Mouse (Mus musculus) right cerebral cortex, postnatal 10 days (tissue): ENCODE data around the gene Csnk2a1.
"Not testable (repeated sequence)": the region's sequence is repeated elsewhere in the genome, so short reads cannot be mapped to it uniquely, and the experiment has no call there.

Experiments used
- DNase-seq, 2 experiments: peaks; one replicate each; pipeline ENCODE4 v3.0.0; 2021; ENCODE audit warnings: low spot score in 2 of 2

Csnk2a1 gene

GRCm38 (mm10) chr2:152237926-152238325, 11.3 kb downstream of the Csnk2a1 start:
- no peak for DNase-seq

DNA sequence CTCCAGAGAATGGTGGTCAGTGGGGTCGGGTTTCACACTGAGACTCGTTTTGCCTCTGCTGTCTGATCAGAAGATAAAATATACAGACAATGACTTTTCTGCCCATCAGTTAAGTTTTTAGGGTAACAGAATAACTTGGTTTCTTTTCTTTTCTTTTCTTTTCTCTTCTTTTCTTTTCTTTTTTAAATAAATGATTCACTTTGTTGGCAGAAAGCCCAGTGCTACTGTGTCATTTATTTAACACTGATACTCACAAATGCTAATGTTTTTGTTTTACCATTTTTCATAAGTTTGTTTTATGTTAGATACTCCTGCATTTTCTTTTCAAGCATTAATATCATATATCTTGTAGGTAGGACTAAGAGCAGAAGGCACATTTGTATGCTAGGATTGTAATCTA, 13.9 kb downstream of the Csnk2a1 start:
- no peak for DNase-seq

DNA sequence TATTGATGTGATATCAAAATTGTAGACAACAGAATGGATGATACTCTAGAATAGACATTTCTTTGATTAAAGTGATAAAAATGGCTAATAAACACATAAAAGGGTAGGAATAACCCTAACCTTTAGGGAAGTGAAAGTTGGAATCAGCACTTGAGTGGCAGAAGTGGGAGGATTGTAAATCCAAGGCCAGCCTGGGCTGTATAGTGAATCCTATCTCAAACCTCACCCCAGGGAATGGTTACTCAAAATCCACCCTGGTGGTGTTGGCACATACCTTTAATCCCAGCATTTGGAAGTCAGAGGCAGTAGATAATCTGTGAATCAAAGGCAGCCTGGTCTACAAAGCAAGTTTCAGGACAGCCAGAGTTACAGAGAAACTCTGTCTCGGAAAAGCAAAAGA, 20.6 kb downstream of the Csnk2a1 start:
- no peak for DNase-seq

DNA sequence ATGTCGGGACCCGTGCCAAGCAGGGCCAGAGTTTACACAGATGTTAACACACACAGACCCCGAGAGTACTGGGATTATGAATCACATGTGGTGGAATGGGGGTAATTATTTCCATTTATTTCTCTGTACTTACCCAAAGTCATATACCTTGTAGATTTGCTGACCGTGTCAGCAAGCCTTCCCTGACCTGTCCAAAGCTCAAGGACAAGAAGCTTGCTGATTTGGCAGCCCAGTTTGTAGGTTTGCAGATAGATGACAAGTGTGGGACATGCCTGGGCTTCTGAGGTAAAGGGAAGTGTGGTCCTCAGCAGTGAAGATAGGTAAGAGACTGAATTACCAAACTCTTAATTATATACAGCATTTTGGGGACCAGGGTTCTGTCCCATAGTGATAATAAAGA, 23.9 kb downstream of the Csnk2a1 start:
- no peak for DNase-seq

GRCm38 (mm10) chr2:152259739-152260138, 33.1 kb downstream of the Csnk2a1 start:
- DNase-seq = no peak

- no peak for DNase-seq
Measured at GRCm38 (mm10) chr2:152273639-152274038, 47.0 kb downstream of the Csnk2a1 start.

DNA sequence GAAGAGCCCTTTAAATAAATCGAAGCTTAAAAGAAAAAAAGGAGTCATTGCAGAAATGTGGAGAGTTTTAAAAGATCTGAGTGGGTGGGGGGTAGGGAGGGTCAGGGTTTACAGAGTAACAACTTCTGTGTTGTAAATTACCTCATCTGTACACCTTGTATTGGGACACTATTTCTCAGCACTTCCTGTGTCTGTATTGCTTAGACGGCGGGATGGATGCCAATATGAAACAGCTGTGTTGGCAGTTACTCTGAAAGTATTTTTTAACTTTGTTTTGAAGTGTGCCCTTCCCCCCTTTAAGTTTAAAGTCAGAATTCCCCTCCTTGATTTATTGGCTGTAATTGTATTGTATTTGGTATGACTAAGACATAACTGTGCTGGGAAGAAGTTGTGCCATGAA, 54.8 kb downstream of the Csnk2a1 start:
- DNase-seq = no peak

DNA sequence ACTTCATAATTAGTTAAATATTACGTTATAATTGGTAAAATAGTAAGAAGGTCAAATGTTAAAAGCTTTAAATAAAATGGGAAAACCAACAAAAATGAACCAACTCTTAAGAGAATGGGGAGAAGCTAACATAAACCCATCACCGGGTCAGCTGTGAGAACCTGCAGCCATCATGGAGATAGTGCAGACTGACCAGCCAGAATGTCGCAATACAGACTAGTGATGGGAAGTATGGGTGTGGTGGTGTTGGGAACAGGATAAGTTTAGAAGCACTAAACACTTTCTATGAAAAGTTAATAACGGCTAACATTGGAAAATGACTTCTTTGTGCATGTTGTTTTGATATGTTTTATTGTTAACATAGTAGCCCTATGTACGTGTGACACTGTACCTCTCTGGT, 60.9 kb downstream of the Csnk2a1 start:
- DNase-seq = no peak

DNA sequence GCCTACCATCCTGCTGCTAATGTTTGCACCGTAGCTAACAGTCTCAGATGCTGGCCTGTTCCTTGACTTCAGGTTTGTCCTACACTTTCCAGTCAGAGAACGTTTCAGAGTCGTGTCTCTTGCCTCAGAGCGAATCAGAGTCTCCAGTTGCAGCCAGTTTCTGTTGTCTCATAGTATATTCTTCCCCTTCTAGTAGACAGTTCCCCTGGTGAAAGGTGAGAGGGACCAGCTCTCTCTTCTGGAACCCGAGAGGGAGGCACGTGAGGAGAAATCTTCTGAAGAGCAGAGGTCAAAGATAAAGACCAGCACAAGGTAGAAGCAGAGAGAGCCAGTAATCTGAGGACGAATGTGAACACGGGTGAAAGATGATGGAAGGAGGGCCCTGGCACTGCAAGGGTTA, 61.4 kb downstream of the Csnk2a1 start:
- DNase-seq = no peak

GRCm38 (mm10) chr2:152289623-152290022, 63.0 kb downstream of the Csnk2a1 start:
- not testable (repeated sequence) for DNase-seq

DNA sequence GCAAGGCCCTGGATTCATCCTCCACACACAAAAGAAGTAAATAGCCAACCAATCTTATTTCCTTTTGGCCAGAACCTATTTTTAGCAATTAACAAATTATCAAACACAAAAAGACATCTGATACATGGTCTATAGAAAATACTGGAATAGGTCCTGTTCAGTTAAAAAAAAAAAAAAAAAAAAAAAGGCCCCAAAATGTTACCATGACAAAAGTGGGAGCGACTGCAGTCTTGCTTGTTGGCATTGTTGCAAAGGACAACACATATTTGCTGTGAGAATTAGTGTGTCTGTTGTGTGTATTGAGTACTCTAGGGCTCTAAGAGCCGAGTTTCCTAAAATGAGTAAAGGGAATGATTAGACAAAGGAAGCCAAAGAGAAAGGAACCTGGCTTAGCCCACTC, 65.8 kb downstream of the Csnk2a1 start:
- DNase-seq = no peak

GRCm38 (mm10) chr2:152293179-152293726, 66.6 kb downstream of the Csnk2a1 start:
- DNase-seq = peak in 1 of 2 experiments; percentile 44

GRCm38 (mm10) chr2:152293727-152294475, 67.3 kb downstream of the Csnk2a1 start, which contains the start of gene Tbc1d20:
Tbc1d20 (plus strand) TSS chr2:152293828.
- peak; percentile 93 to 94 for DNase-seq

GRCm38 (mm10) chr2:152294541-152294940, 67.9 kb downstream of the Csnk2a1 start:
- no peak for DNase-seq

DNA sequence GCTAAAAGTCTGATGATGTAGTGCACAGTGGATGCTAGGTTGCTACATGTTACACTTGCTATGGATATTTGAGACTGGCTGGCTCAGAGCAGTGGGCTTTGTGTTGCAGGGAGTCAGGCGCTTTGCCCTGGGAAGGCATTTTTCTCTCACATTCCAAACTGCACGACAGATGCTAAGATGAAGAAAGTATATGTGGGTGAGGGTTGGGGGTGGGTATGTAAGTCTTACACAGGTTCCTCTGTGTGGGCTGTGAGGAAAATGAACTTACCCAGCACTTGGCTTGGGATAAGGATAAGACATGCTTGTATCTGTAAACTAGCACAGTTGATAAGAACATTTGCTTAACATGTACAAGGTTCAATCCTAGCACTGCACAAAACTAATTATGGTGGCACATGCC, 76.2 kb downstream of the Csnk2a1 start:
- no peak for DNase-seq

GRCm38 (mm10) chr2:152303781-152304180, 77.1 kb downstream of the Csnk2a1 start:
- DNase-seq = no peak

GRCm38 (mm10) chr2:152305480-152305879, 78.8 kb downstream of the Csnk2a1 start:
- DNase-seq = no peak

GRCm38 (mm10) chr2:152307186-152307585, 80.5 kb downstream of the Csnk2a1 start:
- no peak for DNase-seq

DNA sequence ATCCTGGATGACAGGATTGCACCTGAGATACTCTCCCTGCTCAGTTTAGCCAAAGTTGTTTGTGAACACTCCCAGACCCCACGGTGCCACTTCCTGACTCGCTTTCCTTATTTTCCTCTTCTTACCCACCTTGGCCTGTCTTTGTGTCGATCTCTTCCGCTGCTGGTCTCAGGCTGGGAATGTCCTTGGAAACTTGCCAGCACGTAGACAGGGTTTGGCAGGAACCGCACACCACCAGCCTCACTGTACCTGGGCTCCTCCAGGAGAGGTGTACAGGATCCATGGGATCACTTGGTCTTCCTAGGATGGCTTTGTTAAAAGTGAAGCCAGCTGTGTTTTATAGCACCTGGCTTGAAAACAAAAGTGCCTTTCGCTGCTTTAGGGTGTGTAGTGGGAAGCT, 86.4 kb downstream of the Csnk2a1 start:
- DNase-seq = no peak

DNA sequence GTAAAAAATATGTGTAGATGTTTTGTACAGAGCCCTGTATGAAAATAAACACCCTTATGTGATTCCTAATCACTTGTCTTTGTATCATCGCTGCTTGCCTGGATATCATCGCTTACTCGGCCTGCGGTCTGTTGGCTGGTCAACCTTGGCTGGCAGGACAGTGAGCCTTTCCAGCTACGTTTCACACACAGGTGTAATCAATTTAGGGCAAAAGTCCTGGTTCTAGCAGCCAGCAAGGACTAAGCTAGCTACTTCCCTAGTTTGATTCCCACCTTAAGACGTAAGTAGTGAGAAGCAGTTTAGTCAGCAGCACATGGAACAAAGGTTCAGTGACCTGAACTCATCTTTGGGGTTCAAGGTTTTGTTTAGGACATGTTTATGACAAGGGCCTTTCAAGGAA, 87.3 kb downstream of the Csnk2a1 start:
- no peak for DNase-seq

GRCm38 (mm10) chr2:152317054-152317453, 90.4 kb downstream of the Csnk2a1 start:
- DNase-seq = no peak

DNA sequence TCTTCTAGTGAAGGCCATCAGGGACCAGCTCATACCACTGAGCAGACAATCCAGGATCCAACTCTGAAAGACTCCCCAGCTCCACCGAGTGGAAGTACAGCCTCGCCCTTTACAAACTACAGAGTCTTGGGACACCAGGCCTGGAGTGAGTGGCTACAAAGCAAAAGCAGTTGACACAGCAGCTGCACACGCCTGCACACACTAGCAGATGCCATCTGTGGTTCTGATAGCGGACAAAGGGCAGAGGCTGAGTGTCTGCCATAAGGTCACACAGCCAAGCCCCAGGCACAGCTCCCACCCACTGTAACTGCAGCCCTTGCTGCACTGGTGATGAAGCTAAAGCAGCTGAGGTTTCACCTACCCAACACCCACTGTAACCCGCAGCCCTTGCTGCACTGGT, 94.9 kb downstream of the Csnk2a1 start:
- no peak for DNase-seq

DNA sequence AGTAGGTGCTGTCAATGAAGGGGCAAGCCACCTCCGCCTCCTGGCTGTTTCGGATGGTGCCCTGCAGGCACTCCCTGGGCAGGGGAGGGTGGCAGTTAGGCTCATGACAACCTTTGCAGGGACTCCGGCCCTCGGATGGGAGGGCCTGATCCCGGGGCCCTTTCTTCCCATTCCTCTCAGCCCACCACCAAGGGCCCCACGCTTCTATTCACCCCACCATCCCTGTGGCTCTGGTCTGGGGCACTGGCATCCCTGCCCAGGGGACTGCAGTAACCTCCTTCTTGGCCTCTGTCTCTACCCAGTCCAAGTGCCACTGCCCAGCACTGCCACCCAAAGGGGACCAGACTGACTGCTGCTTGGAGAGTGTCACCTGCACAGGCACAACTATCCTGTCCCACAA, 95.6 kb downstream of the Csnk2a1 start:
- DNase-seq = no peak

DNA sequence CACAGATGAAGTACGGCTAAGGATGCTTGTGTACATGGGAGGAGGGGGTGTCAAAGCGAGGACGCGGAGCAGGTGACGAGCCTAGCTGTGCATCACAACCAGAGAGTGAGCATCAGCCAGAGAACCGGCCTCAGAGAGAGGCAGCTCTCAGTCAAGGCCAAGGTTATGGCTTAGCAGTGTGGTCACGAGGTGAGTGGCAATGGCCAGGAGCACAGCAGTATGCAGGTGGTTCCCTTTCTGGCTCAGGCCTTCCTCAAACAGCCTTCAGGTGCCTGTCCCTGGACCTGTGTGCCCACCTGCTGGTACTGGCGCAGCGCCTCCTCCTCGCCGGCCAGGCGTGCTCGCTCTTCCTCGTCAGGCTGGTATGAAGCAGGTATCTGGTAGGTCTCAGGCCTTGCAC, 97.3 kb downstream of the Csnk2a1 start:
- no peak for DNase-seq
